Mouse (Mus musculus) heart, embryonic 12.5 days (tissue): ENCODE measurements around the gene Fndc5. TPM values are rescaled to one million over a fixed set of nuclear protein-coding genes. Genes with fewer than 3 reads are reported as not detected.

Source experiments
- ATAC-seq: fragments of 200-750 bp; cut with Nextera tagmentation; 2 replicates; pipeline ENCODE4 v1.8.0; 2017; ENCODE audit warnings: moderate TSS enrichment, moderate library complexity; ENCODE audit not compliant: insufficient number of reproducible peaks, low FRiP score
- H3K27ac ChIP-seq: fragments of 300-500 bp; sonication (generic); 2 replicates; pipeline ENCODE4 v1.5.1; 2016; ENCODE audit warnings: mild to moderate bottlenecking, moderate library complexity; ENCODE audit not compliant: poor library complexity, severe bottlenecking
- H3K27me3 ChIP-seq: fragments of 300-500 bp; sonication (generic); replicated peaks from 2 replicates; pipeline ENCODE4 v1.6.1; 2016; ENCODE audit warnings: mild to moderate bottlenecking, moderate library complexity
- H3K36me3 ChIP-seq: fragments of 300-500 bp; sonication (generic); 2 replicates; pipeline ENCODE4 v1.6.1; 2016; ENCODE audit warnings: mild to moderate bottlenecking, moderate library complexity
- H3K4me1 ChIP-seq: fragments of 300-500 bp; sonication (generic); replicated peaks from 2 replicates; pipeline ENCODE4 v1.6.1; 2016; ENCODE audit warnings: mild to moderate bottlenecking
- H3K4me2 ChIP-seq: fragments of 300-500 bp; sonication (generic); 2 replicates; pipeline ENCODE4 v1.6.1; 2016; ENCODE audit warnings: mild to moderate bottlenecking, moderate library complexity
- H3K4me3 ChIP-seq: fragments of 300-500 bp; sonication (generic); 2 replicates; pipeline ENCODE4 v1.5.1; 2016; ENCODE audit warnings: mild to moderate bottlenecking
- H3K9ac ChIP-seq: fragments of 300-500 bp; sonication (generic); 2 replicates; pipeline ENCODE4 v1.6.1; 2016; ENCODE audit warnings: mild to moderate bottlenecking, moderate library complexity
- H3K9me3 ChIP-seq: fragments of 300-500 bp; sonication (generic); replicated peaks from 2 replicates; pipeline ENCODE4 v1.6.1; 2016; ENCODE audit warnings: mild to moderate bottlenecking, moderate library complexity
- WGBS: fragments of 180-500 bp; shearing (Covaris S2); methylation state at CpG from one replicate; pipeline ENCODE4 v1.1.7; 2016; 5-methylcytosine and 5-hydroxymethylcytosine counted together
- polyA plus RNA-seq: library from polyadenylated mRNA; unstranded; fragments of >200 nt; fragmentation: Nextera tagmentation; extraction: Ambion mirVana; gene quantifications from 2 replicates; pipeline ENCODE4 v1.2.1, GENCODE M21; 2016

Gene Fndc5
- polyA plus RNA-seq, 1 experiment from 2014 or later: 6.9 TPM

GRCm38 (mm10) chr4:129125736-129126451, 10.9 kb upstream of the Fndc5 start:
- no peak overlapping the region for H3K9ac ChIP-seq
- 10% methylated on average over 19 of the region's 19 CpGs for WGBS
- ATAC-seq: no peak
- H3K9me3 ChIP-seq: no peaks in the 10 kb centered on the region
- no peaks in the 10 kb centered on the region for H3K36me3 ChIP-seq
- peaks cover 80% of the 10 kb centered on the region for H3K27me3 ChIP-seq
- H3K4me1 ChIP-seq: peaks cover 40% of the 10 kb centered on the region
- peak overlapping the region; percentile 45 for H3K4me2 ChIP-seq
- peak overlapping the region; percentile 25 for H3K4me3 ChIP-seq
- H3K27ac ChIP-seq: no peak overlapping the region

GRCm38 (mm10) chr4:129128582-129129338, 8.0 kb upstream of the Fndc5 start:
- Histone ChIP-seq H3K27me3 (peaks cover 68% of the 10 kb centered on the region), H3K9ac (no peak overlapping the region), H3K4me3 (no peak overlapping the region), H3K4me2 (no peak overlapping the region), H3K4me1 (peaks cover 35% of the 10 kb centered on the region), H3K27ac (no peak overlapping the region), H3K9me3 (no peaks in the 10 kb centered on the region), H3K36me3 (no peaks in the 10 kb centered on the region)
- no peak for ATAC-seq
- 48% methylated on average over 13 of the region's 13 CpGs for WGBS

- H3K27ac ChIP-seq: no peak overlapping the region
- no peaks in the 10 kb centered on the region for H3K36me3 ChIP-seq
- 49% methylated on average over 9 of the region's 9 CpGs for WGBS
- no peaks in the 10 kb centered on the region for H3K9me3 ChIP-seq
- ATAC-seq: no peak
- no peak overlapping the region for H3K4me2 ChIP-seq
- H3K9ac ChIP-seq: no peak overlapping the region
- H3K27me3 ChIP-seq: peaks cover 62% of the 10 kb centered on the region
- peaks cover 35% of the 10 kb centered on the region for H3K4me1 ChIP-seq
- no peak overlapping the region for H3K4me3 ChIP-seq
Observed at GRCm38 (mm10) chr4:129129387-129129786, 7.4 kb upstream of the Fndc5 start.

- H3K4me2 ChIP-seq: peak overlapping the region; percentile 61
- no peaks in the 10 kb centered on the region for H3K36me3 ChIP-seq
- peak overlapping the region; percentile 25; the same call in 1 of the 2 replicates for H3K4me3 ChIP-seq
- 2% methylated on average over 8 of the region's 8 CpGs for WGBS
- H3K27me3 ChIP-seq: peaks cover 57% of the 10 kb centered on the region
- H3K9me3 ChIP-seq: no peaks in the 10 kb centered on the region
- H3K9ac ChIP-seq: 0 out of 2 replicates have a peak overlapping the region, but pooled peaks have one; percentile 32
- peak; percentile 35; the same call in 1 of the 2 replicates for ATAC-seq
- peaks cover 37% of the 10 kb centered on the region for H3K4me1 ChIP-seq
- H3K27ac ChIP-seq: no peak overlapping the region
Observed at GRCm38 (mm10) chr4:129130149-129130548, 6.7 kb upstream of the Fndc5 start.

- Histone ChIP-seq H3K4me3 (peak overlapping the region; percentile 25), H3K27ac (no peak overlapping the region), H3K9ac (0 out of 2 replicates have a peak overlapping the region, but pooled peaks have one; percentile 45), H3K4me2 (peak overlapping the region; percentile 61), H3K4me1 (peaks cover 32% of the 10 kb centered on the region), H3K9me3 (no peaks in the 10 kb centered on the region), H3K36me3 (no peaks in the 10 kb centered on the region), H3K27me3 (peaks cover 57% of the 10 kb centered on the region)
- 5% methylated on average over 17 of the region's 17 CpGs for WGBS
- no peak for ATAC-seq
Observed at GRCm38 (mm10) chr4:129130755-129131303, 6.0 kb upstream of the Fndc5 start.

- 0 out of 2 replicates have a peak overlapping the region, but pooled peaks have one; percentile 18 for H3K9ac ChIP-seq
- H3K36me3 ChIP-seq: no peaks in the 10 kb centered on the region
- H3K9me3 ChIP-seq: no peaks in the 10 kb centered on the region
- H3K4me2 ChIP-seq: peak overlapping the region; percentile 51
- ATAC-seq: 0 out of 2 replicates have a peak, but pooled peaks have one; percentile 23
- WGBS: 5% methylated on average over 15 of the region's 15 CpGs
- H3K27ac ChIP-seq: no peak overlapping the region
- no peak overlapping the region; the same call in 1 of the 2 replicates for H3K4me3 ChIP-seq
- peaks cover 47% of the 10 kb centered on the region for H3K4me1 ChIP-seq
- H3K27me3 ChIP-seq: peaks cover 71% of the 10 kb centered on the region
Observed at GRCm38 (mm10) chr4:129134799-129135585, 1.8 kb upstream of the Fndc5 start.

GRCm38 (mm10) chr4:129135637-129136036, 1.2 kb upstream of the Fndc5 start:
- H3K4me2 ChIP-seq: no peak overlapping the region
- ATAC-seq: no peak
- H3K36me3 ChIP-seq: no peaks in the 10 kb centered on the region
- no peak overlapping the region for H3K4me3 ChIP-seq
- no peak overlapping the region for H3K27ac ChIP-seq
- peaks cover 42% of the 10 kb centered on the region for H3K4me1 ChIP-seq
- peaks cover 66% of the 10 kb centered on the region for H3K27me3 ChIP-seq
- H3K9me3 ChIP-seq: no peaks in the 10 kb centered on the region
- 0 out of 2 replicates have a peak overlapping the region, but pooled peaks have one; percentile 18 for H3K9ac ChIP-seq
- 34% methylated on average over 2 of the region's 2 CpGs for WGBS

GRCm38 (mm10) chr4:129136189-129136578, 615 bp upstream of the Fndc5 start:
- Histone ChIP-seq H3K36me3 (no peaks in the 10 kb centered on the region), H3K4me3 (peak overlapping the region; percentile 80), H3K9ac (peak overlapping the region; percentile 83), H3K27me3 (peaks cover 62% of the 10 kb centered on the region), H3K27ac (no peak overlapping the region), H3K4me1 (peaks cover 42% of the 10 kb centered on the region), H3K9me3 (no peaks in the 10 kb centered on the region), H3K4me2 (peak overlapping the region; percentile 80)
- no peak for ATAC-seq
- WGBS: 29% methylated on average over 9 of the region's 9 CpGs

GRCm38 (mm10) chr4:129137392-129138321, 858 bp downstream of the Fndc5 start:
- no peak overlapping the region for H3K27ac ChIP-seq
- no peaks in the 10 kb centered on the region for H3K36me3 ChIP-seq
- no peaks in the 10 kb centered on the region for H3K9me3 ChIP-seq
- peaks cover 56% of the 10 kb centered on the region for H3K4me1 ChIP-seq
- ATAC-seq: no peak
- H3K4me3 ChIP-seq: peak overlapping the region; percentile 80
- peaks cover 47% of the 10 kb centered on the region for H3K27me3 ChIP-seq
- peak overlapping the region; percentile 80 for H3K4me2 ChIP-seq
- peak overlapping the region; percentile 83 for H3K9ac ChIP-seq
- WGBS: 40% methylated on average over 14 of the region's 14 CpGs

GRCm38 (mm10) chr4:129139642-129140041, 2.8 kb downstream of the Fndc5 start:
- WGBS: 64% methylated on average over 5 of the region's 5 CpGs
- no peaks in the 10 kb centered on the region for H3K9me3 ChIP-seq
- no peak overlapping the region for H3K9ac ChIP-seq
- ATAC-seq: no peak
- peaks cover 65% of the 10 kb centered on the region for H3K4me1 ChIP-seq
- H3K4me2 ChIP-seq: no peak overlapping the region
- H3K36me3 ChIP-seq: 0 out of 2 replicates have a peak, but pooled peaks cover 6% of the 10 kb centered on the region
- no peak overlapping the region for H3K27ac ChIP-seq
- peaks cover 47% of the 10 kb centered on the region for H3K27me3 ChIP-seq
- no peak overlapping the region for H3K4me3 ChIP-seq
